Mouse (Mus musculus) thymus, postnatal 14 days (tissue): ENCODE measurements around the gene Gpc4.

ENCODE experiments used
- DNase-seq: peaks from one replicate; pipeline ENCODE4 v3.0.0; 2021

Gene Gpc4

GRCm38 (mm10) chrX:52145563-52145962, 19.5 kb downstream of the Gpc4 start:
- DNase-seq, result no peak

DNA sequence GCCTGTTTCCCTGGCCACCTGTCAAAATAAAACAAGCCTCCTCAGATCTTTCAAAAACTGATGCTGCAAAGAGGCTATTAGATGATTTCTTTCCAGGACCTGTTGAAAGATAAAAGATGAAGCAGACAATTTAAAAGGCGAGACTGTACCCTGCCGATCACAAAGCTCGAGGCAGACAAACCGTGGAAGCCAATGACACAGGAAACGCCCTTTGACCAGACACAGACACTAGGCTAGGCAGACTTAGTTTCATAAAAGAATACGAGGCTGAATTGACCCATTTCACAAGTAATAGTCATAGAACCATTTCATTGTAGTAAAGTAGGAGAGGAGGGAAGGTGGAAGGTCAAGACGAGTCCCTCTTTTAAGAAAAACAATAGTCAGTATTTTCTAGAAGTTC, 20.6 kb downstream of the Gpc4 start:
- no peak for DNase-seq

DNA sequence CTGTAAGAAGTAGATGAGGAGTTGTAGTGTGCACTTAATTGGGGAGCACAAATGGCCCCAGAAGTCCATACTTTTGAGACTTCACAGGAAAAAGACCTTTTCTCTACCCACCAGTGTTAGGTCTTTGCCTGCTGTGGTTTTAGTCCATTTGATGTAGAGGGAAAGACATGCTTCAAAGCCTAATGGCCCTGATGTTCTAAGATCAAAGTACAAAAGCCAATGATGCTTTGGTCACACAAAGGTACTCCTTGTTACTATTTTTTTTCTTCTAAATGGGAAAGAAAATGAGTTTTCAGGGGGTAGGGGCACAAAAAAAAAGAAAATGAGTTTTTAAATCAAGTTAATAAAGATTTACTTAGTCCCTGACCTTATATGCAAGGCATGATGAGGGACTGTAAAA, 24.7 kb downstream of the Gpc4 start:
- no peak for DNase-seq

GRCm38 (mm10) chrX:52138461-52139075, 26.5 kb downstream of the Gpc4 start:
- DNase-seq, result no peak

DNA sequence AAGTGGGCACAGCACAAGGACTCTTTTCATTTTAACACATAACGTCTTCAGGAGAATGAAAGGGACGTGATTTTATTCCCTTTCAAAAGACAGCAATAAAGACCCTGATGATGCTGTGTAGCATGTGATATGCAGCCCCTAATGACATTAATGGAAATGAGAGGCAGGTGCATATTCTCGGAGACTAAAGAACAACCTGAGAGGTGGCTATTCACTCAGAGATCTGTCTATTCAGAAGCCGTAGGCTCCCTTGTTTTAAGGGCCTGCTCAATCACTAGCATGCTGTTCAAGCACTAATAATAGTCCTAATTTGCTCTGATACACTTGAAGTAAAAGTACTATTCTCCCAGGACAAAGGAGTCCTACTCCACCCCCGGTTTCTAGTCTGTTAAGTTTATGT, 27.0 kb downstream of the Gpc4 start:
- DNase-seq, result no peak

DNA sequence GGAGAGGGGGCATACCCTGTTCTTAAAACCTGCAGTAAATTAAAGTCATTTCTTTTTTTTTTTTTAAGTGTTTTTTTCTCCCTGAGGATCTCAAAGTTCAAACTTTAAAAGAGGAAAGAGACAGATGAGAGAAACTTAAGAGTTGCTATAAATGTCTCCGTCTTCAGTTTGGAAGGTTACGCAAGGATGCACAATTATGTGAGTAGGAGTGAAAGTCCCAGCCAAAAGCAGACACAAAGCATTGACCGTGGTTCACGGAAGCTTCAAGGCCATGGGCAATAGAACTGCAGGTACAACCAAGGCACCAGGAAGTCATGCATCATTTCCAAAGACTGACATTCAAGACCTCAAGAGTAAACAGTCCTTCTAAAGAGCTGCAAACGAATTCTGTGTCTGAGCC, 28.5 kb downstream of the Gpc4 start:
- DNase-seq, result no peak

DNA sequence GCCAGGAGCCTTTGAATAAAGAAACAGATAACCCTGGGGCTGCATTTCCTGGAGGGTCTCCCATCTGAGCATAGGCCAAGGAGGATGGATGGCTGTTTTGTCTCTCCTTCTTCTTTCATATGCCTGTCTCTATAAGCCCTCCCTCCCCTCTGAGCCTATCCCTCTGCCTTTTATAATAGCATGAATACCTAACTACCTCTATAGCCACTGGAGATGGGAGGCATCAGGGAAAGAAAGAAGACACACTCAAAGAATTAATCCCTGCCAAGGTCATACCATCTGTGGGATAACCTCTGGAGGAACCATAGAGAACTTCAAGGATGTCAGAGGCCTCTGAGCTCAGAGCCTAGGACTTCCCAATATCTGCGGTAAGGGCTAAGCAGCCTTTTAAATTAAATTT, 35.4 kb downstream of the Gpc4 start:
- no peak for DNase-seq

DNA sequence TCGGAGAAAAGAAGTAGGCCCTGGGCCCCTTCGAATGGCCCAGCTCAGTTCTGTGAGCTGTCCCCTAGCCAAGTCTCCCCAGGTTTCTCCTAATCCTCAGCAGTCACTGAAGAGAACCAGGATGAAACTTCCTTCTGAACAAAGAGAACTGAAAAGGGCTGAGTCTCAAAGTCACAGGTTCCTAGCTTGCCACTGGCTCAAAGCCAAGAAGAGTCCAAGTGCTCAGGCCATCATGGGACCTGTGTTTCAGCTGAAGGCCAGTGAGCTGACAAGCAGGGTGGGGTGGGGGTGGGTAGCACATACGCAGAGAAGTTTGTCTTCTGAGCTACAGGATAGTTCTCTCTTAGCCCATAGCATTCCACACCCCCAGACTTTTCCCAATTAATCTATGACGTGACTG, 36.3 kb downstream of the Gpc4 start:
- DNase-seq, result no peak

GRCm38 (mm10) chrX:52113651-52114050, 51.4 kb downstream of the Gpc4 start:
- DNase-seq, result no peak

DNA sequence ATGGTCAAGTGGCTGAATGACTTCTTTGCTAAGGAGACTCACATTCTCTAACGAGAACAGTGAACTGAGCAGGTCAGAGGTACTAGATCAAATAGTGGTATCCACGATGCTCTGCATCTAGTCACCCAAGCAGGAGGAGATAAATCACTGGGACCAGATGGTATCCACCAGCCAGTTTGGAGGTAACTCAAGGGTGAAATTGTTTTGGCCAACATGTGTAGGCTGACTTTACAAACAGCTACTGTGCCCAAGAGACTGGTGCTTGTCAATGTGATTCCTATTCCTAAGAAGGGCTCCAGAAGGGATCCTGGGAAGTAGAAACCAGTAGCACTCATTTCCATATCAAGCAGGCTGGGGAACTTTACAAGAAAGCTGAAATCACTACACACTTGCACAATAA, 55.4 kb downstream of the Gpc4 start:
- no peak for DNase-seq

DNA sequence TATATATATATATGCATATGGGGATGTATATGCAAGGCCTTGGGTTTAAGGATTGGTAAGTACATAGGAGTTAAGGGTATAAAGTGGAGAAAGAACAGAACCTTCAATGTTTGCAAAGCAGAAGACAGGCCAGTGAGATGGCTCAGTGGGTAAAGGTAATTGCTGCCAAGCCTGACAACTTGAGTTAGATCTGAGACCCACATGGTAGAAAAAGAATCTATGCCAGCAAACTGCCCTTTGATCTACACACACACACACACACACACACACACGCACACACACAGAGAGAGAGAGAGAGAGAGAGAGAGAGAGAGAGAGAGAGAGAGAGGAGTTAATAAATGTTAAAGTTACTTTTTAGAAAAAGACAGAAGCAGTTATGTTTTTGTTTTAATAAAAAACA, 56.1 kb downstream of the Gpc4 start:
- no peak for DNase-seq

- DNase-seq, result no peak
Observed at GRCm38 (mm10) chrX:52103771-52104170, 61.3 kb downstream of the Gpc4 start.

- no peak for DNase-seq
Observed at GRCm38 (mm10) chrX:52101940-52102339, 63.1 kb downstream of the Gpc4 start.

GRCm38 (mm10) chrX:52101445-52101844, 63.6 kb downstream of the Gpc4 start:
- no peak for DNase-seq

- no peak for DNase-seq
Observed at GRCm38 (mm10) chrX:52087726-52088348, 77.2 kb downstream of the Gpc4 start.

- no peak for DNase-seq
Observed at GRCm38 (mm10) chrX:52086885-52087573, 78.0 kb downstream of the Gpc4 start.

DNA sequence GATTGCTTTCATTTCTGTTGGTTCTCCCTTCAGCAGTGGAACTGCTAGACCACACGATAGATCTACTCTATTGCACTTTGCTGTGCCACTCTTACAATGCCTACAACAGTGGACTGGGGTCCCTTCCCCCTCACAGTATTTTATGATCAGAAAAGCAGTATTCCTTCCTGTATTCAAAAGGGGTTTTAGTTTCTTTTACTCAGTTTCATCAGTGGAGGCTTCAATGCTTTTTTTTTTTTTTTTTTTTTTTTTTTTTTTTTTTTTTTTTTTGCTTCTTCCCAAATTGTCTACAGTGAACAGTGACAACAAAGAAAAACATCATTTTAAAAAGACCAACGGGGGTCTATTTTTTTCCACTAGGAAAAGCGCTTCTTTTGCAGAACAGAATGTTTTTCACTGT, 81.5 kb downstream of the Gpc4 start:
- DNase-seq, result no peak

GRCm38 (mm10) chrX:52072410-52072809, 92.6 kb downstream of the Gpc4 start:
- DNase-seq, result no peak

DNA sequence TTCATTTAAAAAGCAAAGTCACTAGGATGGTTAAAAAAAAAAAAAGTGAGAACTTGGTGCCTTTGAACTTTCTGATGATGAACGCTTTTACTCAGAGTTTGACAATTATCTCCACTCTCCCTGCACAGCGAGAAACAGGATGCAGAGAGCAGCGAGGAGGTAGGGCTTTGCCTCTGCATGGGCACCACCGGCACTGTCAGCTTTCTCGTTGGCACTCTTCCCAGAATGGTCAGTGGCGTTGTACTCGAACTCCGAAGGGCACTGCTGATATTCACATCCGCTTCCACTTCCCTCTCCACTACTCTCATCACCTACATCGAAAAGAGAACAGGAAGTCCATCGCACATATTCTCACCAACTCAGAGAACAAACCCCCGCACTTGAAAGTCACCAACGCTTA, 111.6 kb downstream of the Gpc4 start:
- no peak for DNase-seq

DNA sequence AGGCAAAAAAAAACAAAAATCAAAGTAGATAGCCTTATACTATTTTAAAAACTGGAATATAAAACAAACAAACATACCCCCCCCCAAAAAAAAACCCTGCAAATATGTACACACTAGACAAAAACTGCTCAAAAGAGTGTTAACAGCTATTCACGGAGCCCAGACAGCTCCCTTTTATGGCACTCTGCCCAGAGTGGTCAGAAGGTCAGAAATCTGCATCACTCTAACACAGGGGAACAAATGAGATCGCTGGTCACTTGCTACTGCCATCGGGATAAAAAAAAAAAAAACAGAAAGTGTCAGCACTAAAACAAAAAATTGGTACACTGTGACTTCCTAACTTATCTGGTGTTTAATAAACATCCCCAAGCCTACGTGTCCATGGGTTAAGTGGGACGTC, 113.0 kb downstream of the Gpc4 start:
- DNase-seq, result no peak

- DNase-seq, result no peak
Observed at GRCm38 (mm10) chrX:52050941-52051340, 114.1 kb downstream of the Gpc4 start.

- DNase-seq, result no peak
Observed at GRCm38 (mm10) chrX:52039875-52040274, 125.2 kb downstream of the Gpc4 start.

GRCm38 (mm10) chrX:52030146-52030545, 134.9 kb downstream of the Gpc4 start:
- no peak for DNase-seq

GRCm38 (mm10) chrX:52017660-52018059, 147.4 kb downstream of the Gpc4 start:
- no peak for DNase-seq
